Mouse (Mus musculus): ENCODE measurements around the gene AB124611. TPM values are rescaled to one million over a fixed set of nuclear protein-coding genes. Genes with fewer than 3 reads are reported as not detected.
A peak's percentile ranks its signal among the peaks of the same experiment; 100 is the strongest.
"Not testable (repeated sequence)": the region's sequence is repeated elsewhere in the genome, so short reads cannot be mapped to it uniquely, and the experiment has no call there.

AB124611 gene
- polyA plus RNA-seq, 1 experiment from 2014 or later, result 1.6 TPM

DNA sequence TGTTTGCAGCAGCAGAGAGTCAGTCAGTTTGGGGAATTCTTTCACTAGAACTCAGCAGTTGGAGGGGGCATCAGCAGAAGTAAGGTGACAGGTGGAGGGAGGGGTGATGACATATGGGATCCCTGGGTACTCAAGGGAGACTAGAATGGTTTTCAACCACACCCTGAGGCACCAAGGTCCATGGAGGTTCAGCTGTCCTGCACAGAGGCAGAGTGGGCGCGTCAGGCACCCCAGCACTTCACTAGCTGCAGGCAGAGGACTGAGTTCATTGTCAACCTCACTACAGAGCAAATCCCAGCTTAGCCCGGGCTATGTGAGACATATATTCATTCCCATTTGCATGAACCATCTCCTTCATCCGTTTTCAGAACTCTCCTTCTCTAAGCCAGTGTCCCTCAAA is 11.0 kb downstream of the AB124611 start:
- Histone ChIP-seq H3K4me3 (ENCODE audit: low read length) (no peak overlapping the region), H3K9ac (ENCODE audit: low read depth, low read length) (no peak overlapping the region), H3K4me2 (ENCODE audit: low read length) (no peak overlapping the region), H3K27ac (ENCODE audit: low read depth, low read length) (no peak overlapping the region), H3K9me3 (ENCODE audit: control insufficient read depth, low read length) (no peaks in the 10 kb centered on the region), H3K36me3 (ENCODE audit: control insufficient read depth, insufficient read depth, low read length) (no peaks in the 10 kb centered on the region), H3K27me3 (replicated peaks; ENCODE audit: control insufficient read depth, insufficient read depth, low read length) (no peaks in the 10 kb centered on the region), H3K4me1 (ENCODE audit: control insufficient read depth, insufficient read depth, low read depth, low read length) (no peaks in the 10 kb centered on the region)
- ATAC-seq, result no peak
- WGBS, result 77% methylated on average over 4 of the region's 4 CpGs

- H3K27ac ChIP-seq (ENCODE audit: low read depth, low read length), result no peak overlapping the region
- H3K4me2 ChIP-seq (ENCODE audit: low read length), result no peak overlapping the region
- no peaks in the 10 kb centered on the region for H3K9me3 ChIP-seq (ENCODE audit: control insufficient read depth, low read length)
- no peaks in the 10 kb centered on the region for H3K27me3 ChIP-seq (replicated peaks; ENCODE audit: control insufficient read depth, insufficient read depth, low read length)
- H3K4me1 ChIP-seq (ENCODE audit: control insufficient read depth, insufficient read depth, low read depth, low read length), result peaks cover under 1% of the 10 kb centered on the region; the same call in 1 of the 2 replicates
- H3K36me3 ChIP-seq (ENCODE audit: control insufficient read depth, insufficient read depth, low read length), result no peaks in the 10 kb centered on the region
- no peak overlapping the region for H3K9ac ChIP-seq (ENCODE audit: low read depth, low read length)
- 81% methylated on average over 7 of the region's 7 CpGs for WGBS
- no peak overlapping the region for H3K4me3 ChIP-seq (ENCODE audit: low read length)
- no peak for ATAC-seq
These were observed 14.2 kb downstream of the AB124611 start for GRCm38 (mm10) chr9:21539981-21540753.

DNA sequence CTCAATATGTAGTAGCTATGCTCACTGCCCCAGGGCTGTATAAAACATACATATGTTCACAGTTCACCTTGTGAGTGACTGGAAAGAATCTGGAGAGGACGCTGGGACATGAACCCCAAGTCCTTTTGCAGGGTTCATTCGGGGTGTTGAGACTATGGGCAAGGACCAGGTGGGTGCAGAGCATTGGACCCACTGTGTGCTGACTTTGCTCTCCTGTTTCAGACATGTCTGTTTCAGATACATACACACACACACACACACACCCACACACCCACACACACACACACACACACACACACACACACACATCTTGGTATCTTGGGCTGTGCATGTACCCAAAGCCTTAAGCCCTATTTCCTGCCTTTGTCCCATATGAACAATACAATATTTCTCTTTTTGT is 16.0 kb downstream of the AB124611 start:
- not testable (repeated sequence) for H3K4me2 ChIP-seq (ENCODE audit: low read length); H3K36me3 ChIP-seq (ENCODE audit: control insufficient read depth, insufficient read depth, low read length); H3K4me1 ChIP-seq (ENCODE audit: control insufficient read depth, insufficient read depth, low read depth, low read length); ATAC-seq; H3K9ac ChIP-seq (ENCODE audit: low read depth, low read length); H3K27me3 ChIP-seq (replicated peaks; ENCODE audit: control insufficient read depth, insufficient read depth, low read length); H3K9me3 ChIP-seq (ENCODE audit: control insufficient read depth, low read length); H3K4me3 ChIP-seq (ENCODE audit: low read length); H3K27ac ChIP-seq (ENCODE audit: low read depth, low read length)
- WGBS, result 96% methylated on average over 2 of the region's 2 CpGs

- Histone ChIP-seq H3K4me2 (ENCODE audit: low read length) (peak overlapping the region; percentile 53), H3K9me3 (ENCODE audit: control insufficient read depth, low read length) (no peaks in the 10 kb centered on the region), H3K36me3 (ENCODE audit: control insufficient read depth, insufficient read depth, low read length) (no peaks in the 10 kb centered on the region), H3K27me3 (replicated peaks; ENCODE audit: control insufficient read depth, insufficient read depth, low read length) (no peaks in the 10 kb centered on the region), H3K4me3 (ENCODE audit: low read length) (peak overlapping the region; percentile 65), H3K9ac (ENCODE audit: low read depth, low read length) (peak overlapping the region; percentile 86), H3K27ac (ENCODE audit: low read depth, low read length) (peak overlapping the region; percentile 94), H3K4me1 (ENCODE audit: control insufficient read depth, insufficient read depth, low read depth, low read length) (peaks cover 24% of the 10 kb centered on the region)
- ATAC-seq, result peak; percentile 61
- 5% methylated on average over 9 of the region's 9 CpGs for WGBS
These were observed 19.5 kb downstream of the AB124611 start for GRCm38 (mm10) chr9:21545351-21545915.

DNA sequence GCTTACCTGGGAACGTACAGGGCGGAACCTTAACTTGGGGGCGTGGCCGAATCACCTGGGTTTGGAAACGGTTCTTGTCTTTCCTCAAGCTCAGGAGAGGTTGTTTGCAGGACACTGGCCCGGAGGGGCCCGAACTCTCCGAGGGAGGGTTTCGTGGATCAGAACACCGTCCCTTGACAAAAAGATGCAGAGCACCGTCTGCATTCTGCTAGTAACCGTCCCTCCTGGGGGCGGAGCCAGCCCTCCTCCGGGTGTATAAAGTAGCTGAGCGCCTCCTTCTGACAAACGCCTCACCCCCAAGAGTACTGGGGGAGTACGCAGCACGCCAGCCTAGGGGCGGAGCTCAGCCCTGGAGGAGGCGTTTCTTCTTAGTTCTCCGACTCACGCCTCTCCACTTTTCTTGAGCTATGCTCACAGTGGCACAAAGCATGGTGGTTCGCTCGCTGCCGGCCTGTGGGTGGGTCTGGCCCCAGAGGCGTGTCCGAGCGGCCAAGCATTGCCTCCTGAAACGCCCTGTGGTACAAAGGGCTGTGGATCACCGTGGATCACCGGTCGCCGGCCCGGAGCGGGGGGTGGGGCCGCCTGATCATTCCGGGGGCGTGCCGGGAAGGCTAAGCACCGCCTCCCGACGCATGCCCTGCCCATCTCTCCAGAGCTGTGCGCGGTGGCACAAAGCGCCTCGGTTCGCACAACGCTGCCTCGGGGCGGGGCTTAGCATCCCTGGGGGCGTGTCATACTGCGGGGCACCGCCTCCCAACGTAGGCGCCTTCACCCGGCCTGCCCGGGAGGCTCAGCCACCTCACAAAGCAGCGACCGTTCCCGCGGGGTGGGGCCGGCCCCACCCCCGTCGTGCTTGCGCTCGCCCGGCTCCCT is 20.2 kb downstream of the AB124611 start:
- Histone ChIP-seq H3K36me3 (ENCODE audit: control insufficient read depth, insufficient read depth, low read length) (no peaks in the 10 kb centered on the region), H3K4me2 (ENCODE audit: low read length) (peak overlapping the region; percentile 53), H3K4me1 (ENCODE audit: control insufficient read depth, insufficient read depth, low read depth, low read length) (peaks cover 24% of the 10 kb centered on the region), H3K27me3 (replicated peaks; ENCODE audit: control insufficient read depth, insufficient read depth, low read length) (no peaks in the 10 kb centered on the region), H3K9me3 (ENCODE audit: control insufficient read depth, low read length) (no peaks in the 10 kb centered on the region), H3K9ac (ENCODE audit: low read depth, low read length) (peak overlapping the region; percentile 86), H3K4me3 (ENCODE audit: low read length) (peak overlapping the region; percentile 65), H3K27ac (ENCODE audit: low read depth, low read length) (peak overlapping the region; percentile 94)
- under 1% methylated on average over 67 of the region's 67 CpGs for WGBS
- peak; percentile 94 for ATAC-seq

- Histone ChIP-seq H3K4me3 (ENCODE audit: low read length) (peak within 1 kb of the TSS; percentile 65), H3K4me2 (ENCODE audit: low read length) (peak within 1 kb of the TSS; percentile 53), H3K9me3 (ENCODE audit: control insufficient read depth, low read length) (no peaks in the 10 kb centered on the region), H3K4me1 (ENCODE audit: control insufficient read depth, insufficient read depth, low read depth, low read length) (peaks cover 24% of the 10 kb centered on the region), H3K36me3 (ENCODE audit: control insufficient read depth, insufficient read depth, low read length) (no peaks in the 10 kb centered on the region), H3K9ac (ENCODE audit: low read depth, low read length) (peak within 1 kb of the TSS; percentile 86), H3K27ac (ENCODE audit: low read depth, low read length) (peak within 1 kb of the TSS; percentile 94), H3K27me3 (replicated peaks; ENCODE audit: control insufficient read depth, insufficient read depth, low read length) (no peaks in the 10 kb centered on the region)
- WGBS, result 0% methylated on average over 37 of the region's 52 CpGs
- ATAC-seq, result no peak; the same call in 1 of the 2 replicates
These were observed 20.8 kb downstream of the AB124611 start, which contains the start of gene Carm1 for GRCm38 (mm10) chr9:21546789-21547074. Gene Carm1 (plus strand): TSS chr9:21546894.

DNA sequence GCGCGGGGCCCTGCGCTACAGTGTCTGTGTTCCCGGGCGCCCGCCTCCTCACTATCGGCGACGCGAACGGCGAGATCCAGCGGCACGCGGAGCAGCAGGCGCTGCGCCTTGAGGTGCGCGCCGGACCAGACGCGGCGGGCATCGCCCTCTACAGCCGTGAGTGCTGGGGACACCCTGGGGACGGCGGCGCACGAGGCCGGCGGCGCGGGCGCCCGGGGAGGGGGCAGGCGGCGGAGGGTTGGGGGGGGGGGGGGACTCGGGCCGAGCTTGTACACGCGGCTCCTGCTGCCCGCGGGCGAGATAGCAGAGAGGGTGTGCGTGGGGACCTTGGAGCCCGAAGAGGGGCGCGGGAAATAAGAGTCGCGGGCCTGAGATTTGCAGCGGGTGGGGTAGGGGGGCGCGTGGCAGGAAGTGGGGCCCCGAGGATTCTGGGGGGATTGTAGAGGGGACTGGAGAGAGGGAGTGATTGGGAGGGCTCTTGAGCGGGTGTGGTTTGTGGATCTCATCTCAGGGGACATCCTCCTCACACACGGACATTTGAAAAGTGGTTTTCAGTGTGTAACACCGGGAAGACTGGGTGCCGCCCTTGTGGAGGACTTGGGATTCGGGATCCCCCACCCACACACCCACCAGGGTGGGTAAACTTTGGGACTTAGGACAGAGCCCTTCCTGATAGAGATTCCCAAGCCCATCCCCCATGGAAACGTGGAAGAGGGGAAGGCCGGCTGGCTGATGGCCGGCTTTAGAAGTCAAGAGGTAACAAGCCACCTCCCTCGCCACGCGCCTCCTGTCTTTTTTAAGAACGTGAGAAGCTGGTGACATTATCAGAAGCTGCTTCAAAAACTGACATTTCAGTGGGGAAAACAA is 21.3 kb downstream of the AB124611 start:
- Histone ChIP-seq H3K4me1 (ENCODE audit: control insufficient read depth, insufficient read depth, low read depth, low read length) (peaks cover 24% of the 10 kb centered on the region), H3K4me2 (ENCODE audit: low read length) (peak overlapping the region; percentile 53), H3K9me3 (ENCODE audit: control insufficient read depth, low read length) (no peaks in the 10 kb centered on the region), H3K36me3 (ENCODE audit: control insufficient read depth, insufficient read depth, low read length) (no peaks in the 10 kb centered on the region), H3K4me3 (ENCODE audit: low read length) (peak overlapping the region; percentile 65), H3K9ac (ENCODE audit: low read depth, low read length) (peak overlapping the region; percentile 86), H3K27ac (ENCODE audit: low read depth, low read length) (peak overlapping the region; percentile 94), H3K27me3 (replicated peaks; ENCODE audit: control insufficient read depth, insufficient read depth, low read length) (no peaks in the 10 kb centered on the region)
- peak; percentile 21 for ATAC-seq
- under 1% methylated on average over 58 of the region's 66 CpGs for WGBS

DNA sequence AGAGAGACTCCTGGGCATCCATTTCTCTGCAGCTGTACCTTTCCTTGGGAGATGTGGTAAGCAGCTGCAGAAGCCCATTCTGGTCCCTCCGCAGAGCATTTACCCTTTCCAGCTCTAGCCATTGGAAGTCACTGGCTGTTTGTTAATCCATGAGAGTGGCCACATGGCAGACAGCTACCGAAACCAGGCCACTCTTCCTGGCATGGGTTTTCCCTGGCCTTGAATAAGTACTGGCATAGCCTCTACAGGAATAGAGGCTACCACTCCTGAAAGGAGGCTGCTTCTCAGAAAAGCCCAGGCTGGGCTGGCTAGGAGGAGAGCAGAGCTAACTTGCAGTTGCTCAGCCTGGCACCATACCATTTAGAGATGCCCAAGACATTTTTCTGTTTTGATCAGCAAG is 25.1 kb downstream of the AB124611 start:
- Histone ChIP-seq H3K36me3 (ENCODE audit: control insufficient read depth, insufficient read depth, low read length) (no peaks in the 10 kb centered on the region), H3K27me3 (replicated peaks; ENCODE audit: control insufficient read depth, insufficient read depth, low read length) (no peaks in the 10 kb centered on the region), H3K4me2 (ENCODE audit: low read length) (no peak overlapping the region), H3K27ac (ENCODE audit: low read depth, low read length) (no peak overlapping the region), H3K4me1 (ENCODE audit: control insufficient read depth, insufficient read depth, low read depth, low read length) (peaks cover 18% of the 10 kb centered on the region), H3K9me3 (ENCODE audit: control insufficient read depth, low read length) (no peaks in the 10 kb centered on the region), H3K9ac (ENCODE audit: low read depth, low read length) (no peak overlapping the region; the same call in 1 of the 2 replicates), H3K4me3 (ENCODE audit: low read length) (no peak overlapping the region)
- 88% methylated on average over 2 of the region's 2 CpGs for WGBS
- ATAC-seq, result no peak
